Mouse (Mus musculus): Measurements from ENCODE around the gene Lrrc27. TPM values are rescaled to one million over a fixed set of nuclear protein-coding genes. Genes with fewer than 3 reads are reported as not detected.

Gene Lrrc27
- total RNA-seq, 2 experiments from 2014 or later = 2.5 to 3.6 TPM

DNA sequence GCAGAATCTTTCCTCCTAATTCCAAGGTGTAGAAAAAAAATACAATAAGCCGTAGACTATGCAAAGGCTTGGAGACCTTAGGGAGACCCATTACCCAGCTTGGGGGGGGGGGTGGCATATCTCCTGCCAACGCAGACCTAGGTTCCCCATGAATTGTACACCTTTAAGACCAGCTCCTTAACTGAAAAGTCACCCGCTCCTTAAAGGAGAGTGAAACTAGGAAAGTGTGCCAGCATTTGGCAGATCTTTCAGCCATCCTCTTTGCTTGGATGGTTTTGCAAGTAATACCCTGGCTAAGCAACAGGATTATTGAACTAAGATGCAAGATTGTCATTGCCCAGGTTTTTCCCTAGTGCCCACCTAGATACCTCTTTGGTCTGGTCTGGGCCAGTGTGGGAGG is 963 bp downstream of the Lrrc27 start:
- peak in 1 of 2 experiments; percentile 7 for DNase-seq
- intact Hi-C loops (cut with DNase I) = no loop called here

GRCm38 (mm10) chr7:139214160-139214559 is 1.4 kb downstream of the Lrrc27 start:
- no peak for DNase-seq
- intact Hi-C loops (cut with DNase I) = no loop called here

GRCm38 (mm10) chr7:139214596-139215340 is 2.0 kb downstream of the Lrrc27 start:
- intact Hi-C loops (cut with DNase I) = no loop called here
- DNase-seq = peak in 1 of 2 experiments; percentile 7

DNA sequence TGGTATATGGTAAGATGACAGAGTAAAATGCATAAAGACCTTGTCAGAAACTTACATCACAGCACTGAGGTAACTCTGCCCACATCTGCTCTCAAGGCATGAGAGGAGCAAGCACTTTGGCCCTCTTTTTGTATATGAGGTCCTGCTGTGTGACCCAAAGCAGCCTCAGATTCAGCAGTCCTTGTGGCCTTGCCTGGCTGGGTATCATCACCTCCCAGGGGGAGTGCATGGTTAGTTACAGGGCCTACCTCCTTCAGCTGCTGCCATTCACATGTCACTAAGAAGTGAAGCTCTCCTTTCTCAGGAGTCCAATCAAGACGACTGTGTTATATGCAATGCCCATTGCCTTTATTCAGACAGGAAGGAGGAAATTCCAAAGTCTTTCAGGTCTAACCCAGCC is 2.7 kb downstream of the Lrrc27 start:
- intact Hi-C loops (cut with DNase I) = no loop called here
- peak in 1 of 2 experiments; percentile 2 for DNase-seq

- intact Hi-C loops (cut with DNase I) = no loop called here
- peak in 1 of 2 experiments; percentile 5 for DNase-seq
Observed at GRCm38 (mm10) chr7:139215946-139216345, 3.2 kb downstream of the Lrrc27 start.

DNA sequence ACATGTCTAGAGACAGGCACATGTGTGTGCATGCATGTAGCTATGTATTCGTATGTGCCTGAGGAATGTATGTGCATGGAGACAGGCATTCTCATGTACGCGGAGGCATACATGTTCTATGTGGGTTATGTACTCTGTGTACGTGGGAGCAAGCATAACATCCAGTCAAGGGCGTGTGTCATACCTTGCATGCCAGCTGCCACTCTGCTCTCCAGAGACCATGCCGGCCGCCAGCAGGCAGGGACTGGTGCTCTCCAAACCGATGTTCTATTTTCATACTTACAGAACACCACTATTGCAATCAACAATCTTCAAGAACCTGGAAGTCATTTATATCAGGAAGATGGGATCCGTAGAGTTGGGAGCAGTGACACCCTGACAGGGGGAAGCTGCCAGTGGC is 3.7 kb downstream of the Lrrc27 start:
- DNase-seq = peak in 1 of 2 experiments; percentile 7
- intact Hi-C loops (cut with DNase I) = no loop called here

- intact Hi-C loops (cut with DNase I) = no loop called here
- peak in 1 of 2 experiments; percentile 2 for DNase-seq
Observed at GRCm38 (mm10) chr7:139217046-139217445, 4.3 kb downstream of the Lrrc27 start.

- peak in 1 of 2 experiments; percentile 13 for DNase-seq
- intact Hi-C loops (cut with DNase I) = no loop called here
Observed at GRCm38 (mm10) chr7:139218641-139219415, 6.0 kb downstream of the Lrrc27 start.

GRCm38 (mm10) chr7:139219486-139219885 is 6.7 kb downstream of the Lrrc27 start:
- peak in 1 of 2 experiments; percentile 9 for DNase-seq
- intact Hi-C loops (cut with DNase I) = no loop called here

DNA sequence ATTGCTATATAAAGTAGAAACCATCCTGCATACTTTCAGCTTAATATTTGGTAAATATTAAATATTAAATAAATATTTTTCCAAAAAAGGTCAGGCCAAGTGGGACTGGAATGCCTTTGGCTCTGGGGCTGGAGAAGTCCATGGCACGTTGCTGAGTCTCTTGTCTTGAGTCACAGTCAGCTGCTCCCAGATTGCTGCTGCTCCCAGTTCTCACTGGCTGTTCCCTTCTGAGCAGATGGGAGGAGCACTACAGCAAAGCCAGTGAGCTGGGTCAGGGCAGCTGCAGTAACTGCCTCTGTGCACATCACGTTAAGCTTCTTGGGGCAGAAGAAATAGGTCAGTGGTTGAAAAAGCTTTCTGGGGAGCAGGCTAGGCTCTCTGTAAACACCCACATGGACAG is 7.5 kb downstream of the Lrrc27 start:
- intact Hi-C loops (cut with DNase I) = no loop called here
- DNase-seq = peak in 1 of 2 experiments; percentile 18

GRCm38 (mm10) chr7:139221072-139221471 is 8.3 kb downstream of the Lrrc27 start:
- peak in 1 of 2 experiments; percentile 6 for DNase-seq
- intact Hi-C loops (cut with DNase I) = no loop called here

GRCm38 (mm10) chr7:139221856-139222255 is 9.1 kb downstream of the Lrrc27 start:
- peak in 1 of 2 experiments; percentile 1 for DNase-seq
- intact Hi-C loops (cut with DNase I) = no loop called here

GRCm38 (mm10) chr7:139222341-139222740 is 9.6 kb downstream of the Lrrc27 start:
- intact Hi-C loops (cut with DNase I) = no loop called here
- peak in 1 of 2 experiments; percentile 3 for DNase-seq

- intact Hi-C loops (cut with DNase I) = no loop called here
- peak in 1 of 2 experiments; percentile 4 for DNase-seq
Observed at GRCm38 (mm10) chr7:139224070-139224469, 11.3 kb downstream of the Lrrc27 start.

DNA sequence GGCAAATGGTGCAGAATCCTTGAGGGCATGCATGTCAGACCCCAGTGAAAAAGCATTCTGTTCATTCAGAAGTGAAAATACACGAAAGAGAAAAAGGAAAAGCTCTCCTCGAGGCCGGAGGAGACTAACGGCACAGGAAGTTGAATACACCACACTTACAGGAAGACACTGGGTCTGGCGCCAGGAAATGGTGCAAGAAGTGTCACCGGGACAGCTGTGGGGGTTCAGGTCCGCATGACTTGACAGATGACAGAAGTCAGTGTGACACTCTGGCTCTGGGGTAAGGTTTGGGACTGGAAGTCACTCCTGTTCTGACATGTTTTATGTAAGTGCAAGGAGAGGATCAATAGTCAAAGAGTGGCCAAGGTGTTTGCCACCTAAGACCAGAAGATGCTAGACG is 11.9 kb downstream of the Lrrc27 start:
- intact Hi-C loops (cut with DNase I) = loop anchor here (5.0 kb wide), 1 partner anchor 363 kb away; no protein-coding TSS in a partner anchor
- peak in 1 of 2 experiments; percentile 9 for DNase-seq

GRCm38 (mm10) chr7:139226416-139226815 is 13.6 kb downstream of the Lrrc27 start:
- intact Hi-C loops (cut with DNase I) = loop anchor here (5.0 kb wide), 1 partner anchor 361 kb away; no protein-coding TSS in a partner anchor
- peak in 1 of 2 experiments; percentile 2 for DNase-seq

DNA sequence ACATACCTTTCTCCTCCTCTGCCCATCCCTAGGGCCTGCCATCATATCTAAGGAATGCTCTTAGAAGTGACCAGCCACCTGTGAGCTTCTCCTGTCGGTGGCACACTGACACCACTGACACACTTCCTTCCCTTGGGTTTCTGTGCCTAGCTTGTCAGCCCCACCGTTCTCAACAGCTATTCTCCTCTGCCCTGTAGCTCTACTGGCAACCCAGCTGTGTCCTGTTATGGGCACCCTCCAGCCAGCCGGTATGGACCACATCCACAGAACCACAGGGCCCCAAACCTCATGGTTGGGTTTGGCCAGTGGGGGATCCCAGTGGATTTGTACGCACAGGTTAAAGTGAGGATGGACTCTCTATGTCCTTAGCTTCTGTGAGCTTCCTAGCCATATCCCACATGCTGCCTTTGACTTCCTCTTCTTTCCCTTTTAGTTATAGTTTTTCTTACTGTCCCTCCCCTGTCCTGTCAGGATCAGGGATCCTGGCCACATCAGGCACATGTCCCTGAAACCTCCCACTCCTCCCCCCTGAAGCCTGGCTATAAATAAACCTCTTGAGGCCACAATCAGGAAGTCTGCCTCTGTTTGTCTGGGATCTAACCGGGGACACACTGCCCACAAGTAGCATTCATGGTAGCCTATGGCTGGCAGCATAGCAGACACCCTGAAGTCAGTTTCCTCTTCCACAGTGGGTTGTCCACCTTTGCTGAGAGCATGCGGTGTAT is 15.8 kb downstream of the Lrrc27 start:
- no peak for DNase-seq
- intact Hi-C loops (cut with DNase I) = loop anchor here (5.0 kb wide), 1 partner anchor 359 kb away; no protein-coding TSS in a partner anchor

DNA sequence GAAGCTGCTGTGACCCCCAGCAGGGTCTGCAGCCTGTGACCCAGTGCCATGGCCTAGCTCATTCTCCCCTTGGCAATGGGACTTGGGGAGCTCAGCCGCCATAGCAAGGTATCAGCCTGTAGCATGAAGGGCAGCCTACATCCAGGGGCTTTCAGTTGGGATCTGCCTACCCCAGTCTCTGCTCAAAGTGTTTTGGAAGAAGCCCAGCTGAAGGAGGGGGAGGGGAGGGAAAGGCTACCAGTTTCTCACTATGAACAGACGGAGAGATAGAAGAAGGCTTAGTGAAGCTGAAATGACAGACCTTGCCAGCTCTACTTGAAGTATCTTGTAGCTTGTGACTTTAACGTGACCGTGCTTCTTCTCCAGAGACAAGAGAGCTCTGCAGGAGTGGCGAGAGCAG is 17.0 kb downstream of the Lrrc27 start:
- intact Hi-C loops (cut with DNase I) = loop anchor here (5.0 to 10.0 kb wide), 2 partner anchors 155 to 357 kb away; partner anchors contain the start of gene Inpp5a
- no peak for DNase-seq

DNA sequence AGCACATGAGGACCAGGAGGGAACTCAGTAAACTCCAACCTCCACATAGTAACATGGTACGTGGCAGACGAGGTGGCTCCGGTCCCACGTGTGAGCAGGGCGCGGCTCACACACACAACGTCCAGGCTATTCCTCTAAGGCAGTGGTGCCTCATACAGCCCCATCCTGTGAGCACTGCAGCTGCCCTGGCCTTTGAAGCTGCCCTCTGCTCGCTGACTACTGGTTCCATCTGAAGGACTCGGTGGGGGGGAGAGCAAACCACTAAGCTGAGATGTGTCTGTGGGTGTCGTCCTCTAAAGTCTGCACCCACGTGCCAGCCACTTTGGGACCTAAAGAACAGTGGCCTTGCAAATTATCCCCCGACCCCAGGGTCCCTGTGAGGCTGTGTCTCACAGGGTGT is 17.5 kb downstream of the Lrrc27 start:
- intact Hi-C loops (cut with DNase I) = loop anchor here (10.0 kb wide), 1 partner anchor 155 kb away; the partner anchor contains the start of gene Inpp5a
- DNase-seq = no peak

- DNase-seq = peak; percentile 77 to 83
- intact Hi-C loops (cut with DNase I) = loop anchor here (1.0 to 10.0 kb wide), 3 partner anchors 66 to 239 kb away; partner anchors contain the start of gene Inpp5a
Observed at GRCm38 (mm10) chr7:139233714-139234113, 20.9 kb downstream of the Lrrc27 start.
